Mouse (Mus musculus) megakaryocyte, embryonic 14.5 days (primary cell): ENCODE results near the gene Ankmy1.

Experiments
- FLI1 ChIP-seq: IDR thresholded peaks from 2 replicates; pipeline ENCODE4 v1.6.1; 2012; ENCODE audit warnings: low read length, inconsistent platforms, mixed read lengths
- GATA1 ChIP-seq: IDR thresholded peaks from 3 replicates; pipeline ENCODE4 v1.6.1; 2012; ENCODE audit warnings: mixed read lengths, low read length, inconsistent platforms, borderline replicate concordance

DNA sequence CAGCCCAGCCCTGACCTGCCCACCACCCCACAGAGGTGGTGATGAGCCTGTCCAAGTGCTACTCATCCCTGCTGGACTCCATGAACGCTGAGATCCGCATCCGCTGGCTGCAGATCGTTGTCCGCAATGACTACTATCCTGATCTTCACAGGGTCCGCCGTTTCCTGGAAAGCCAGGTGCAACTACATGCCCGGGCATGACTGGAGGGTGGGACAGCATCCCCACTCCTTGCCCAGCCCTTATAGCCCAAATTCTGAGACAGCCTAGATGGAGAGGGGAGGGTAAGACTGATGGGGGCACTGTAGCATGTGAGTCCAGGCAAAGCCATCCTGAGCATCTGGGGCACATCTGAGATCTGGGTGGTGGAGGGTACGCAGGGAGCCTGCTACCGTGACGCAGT lies 16.4 kb upstream of the Ankmy1 start:
- TF ChIP-seq GATA1 (no peak), FLI1 (no peak)
